Mouse (Mus musculus) intestine, embryonic 14.5 days (tissue): Measurements from ENCODE around the gene Rbx1. TPM values are rescaled to one million over a fixed set of nuclear protein-coding genes. Genes with fewer than 3 reads are reported as not detected.
A peak's percentile ranks its signal among the peaks of the same experiment; 100 is the strongest.
"Not testable (repeated sequence)": the region's sequence is repeated elsewhere in the genome, so short reads cannot be mapped to it uniquely, and the experiment has no call there.

ENCODE experiments used
- ATAC-seq: fragments of 200-750 bp; cut with Nextera tagmentation; replicated peaks from 2 replicates; pipeline ENCODE4 v1.8.0; 2017; ENCODE audit warnings: low read depth, moderate number of reproducible peaks, moderate TSS enrichment, moderate library complexity; ENCODE audit not compliant: low FRiP score, low TSS enrichment
- DNase-seq: peaks from one replicate; pipeline ENCODE4 v3.0.0-alpha.2; 2018; ENCODE audit warnings: low spot score
- H3K27ac ChIP-seq: fragments of 300-500 bp; sonication (generic); 2 replicates; pipeline ENCODE4 v1.5.1; 2014; ENCODE audit warnings: low read depth, mild to moderate bottlenecking, control low read depth
- H3K27me3 ChIP-seq: fragments of 300-500 bp; sonication (generic); replicated peaks from 2 replicates; pipeline ENCODE4 v1.6.1; 2014; ENCODE audit warnings: low read length, control low read depth; ENCODE audit not compliant: control insufficient read depth, insufficient read depth
- H3K36me3 ChIP-seq: fragments of 300-500 bp; sonication (generic); 2 replicates; pipeline ENCODE4 v1.6.1; 2014; ENCODE audit warnings: low read length, control low read depth; ENCODE audit not compliant: control insufficient read depth, insufficient read depth
- H3K4me1 ChIP-seq: fragments of 300-500 bp; sonication (generic); replicated peaks from 2 replicates; pipeline ENCODE4 v1.6.1; 2014; ENCODE audit warnings: low read length, control low read depth, mixed read lengths; ENCODE audit not compliant: control insufficient read depth, insufficient read depth
- H3K4me2 ChIP-seq: fragments of 300-500 bp; sonication (generic); 2 replicates; pipeline ENCODE4 v1.6.1; 2014; ENCODE audit warnings: low read length
- H3K4me3 ChIP-seq: fragments of 300-500 bp; sonication (generic); 2 replicates; pipeline ENCODE4 v1.5.1; 2014; ENCODE audit warnings: low read depth, low read length, control low read depth, mixed read lengths
- H3K9ac ChIP-seq: fragments of 300-500 bp; sonication (generic); 2 replicates; pipeline ENCODE4 v1.6.1; 2014; ENCODE audit warnings: mild to moderate bottlenecking, low read length
- H3K9me3 ChIP-seq: fragments of 300-500 bp; sonication (generic); 2 replicates; pipeline ENCODE4 v1.6.1; 2016; ENCODE audit warnings: low read length, control low read depth; ENCODE audit not compliant: control insufficient read depth
- WGBS: fragments of 180-500 bp; shearing (Covaris S2); extraction: QIAGEN DNeasy Blood & Tissue Kit; methylation state at CpG from one replicate; pipeline ENCODE4 v1.1.7; 2014; 5-methylcytosine and 5-hydroxymethylcytosine counted together
- polyA plus RNA-seq: library from polyadenylated mRNA; unstranded; fragments of >200 nt; fragmentation: Nextera tagmentation; extraction: Ambion mirVana; gene quantifications from 2 replicates; pipeline ENCODE4 v1.2.1, GENCODE M21; 2014

The Rbx1 gene
- polyA plus RNA-seq, result 514 and 518 TPM in 2 replicates

DNA sequence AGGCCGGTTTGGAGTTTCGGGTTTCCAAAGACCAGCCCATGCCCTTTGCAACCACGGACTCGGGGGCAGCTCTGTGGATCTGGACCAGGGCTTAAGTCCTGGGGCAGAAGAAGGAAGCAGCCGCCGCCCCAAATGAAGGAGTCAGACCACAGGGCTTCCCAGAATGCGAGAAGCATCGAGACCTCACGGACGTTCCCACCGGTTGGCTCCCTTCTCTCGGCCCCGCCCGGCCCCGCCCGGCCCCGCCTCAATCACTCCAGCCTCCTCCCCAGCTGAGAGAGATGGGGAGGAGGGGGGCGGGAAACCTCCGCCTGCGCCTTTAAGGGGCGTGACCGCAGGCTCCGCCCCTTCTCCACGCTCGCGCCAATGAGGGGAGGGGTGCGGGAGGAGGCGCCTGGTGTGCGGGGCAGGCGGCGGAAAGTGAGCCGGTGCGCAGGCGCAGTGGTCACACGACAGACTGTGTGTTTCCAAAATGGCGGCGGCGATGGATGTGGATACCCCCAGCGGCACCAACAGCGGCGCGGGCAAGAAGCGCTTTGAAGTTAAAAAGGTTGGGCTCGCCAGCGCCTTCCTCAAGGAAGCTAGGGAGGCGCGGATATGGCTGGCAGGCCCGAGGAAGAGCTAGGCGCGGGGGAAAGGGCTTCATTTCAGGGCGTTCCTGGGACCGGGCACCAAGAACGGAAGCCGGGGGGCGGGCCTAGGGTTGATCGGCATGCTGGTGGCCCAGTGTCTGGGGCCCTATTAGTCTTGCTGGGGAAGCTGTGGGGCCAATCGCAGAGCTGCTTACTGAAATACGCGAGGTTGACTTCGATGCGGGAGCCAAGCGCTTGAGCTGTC is at the start of gene Rbx1:
Gene Rbx1, plus strand, starts transcription at position 396 of the 837 bp plus-strand sequence.
- ATAC-seq, result peak; percentile 99
- Histone ChIP-seq H3K4me2 (peak within 1 kb of the TSS; percentile 67), H3K9me3 (peaks cover 8% of the 10 kb centered on the region; the same call in 1 of the 2 replicates), H3K4me3 (peak within 1 kb of the TSS; percentile 77), H3K4me1 (0 out of 2 replicates have a peak, but pooled peaks cover 7% of the 10 kb centered on the region), H3K9ac (peak within 1 kb of the TSS; percentile 69), H3K27me3 (no peaks in the 10 kb centered on the region), H3K36me3 (peaks cover 24% of the 10 kb centered on the region), H3K27ac (peak within 1 kb of the TSS; percentile 85)
- peak; percentile 100 for DNase-seq
- under 1% methylated on average over 54 of the region's 62 CpGs for WGBS

GRCm38 (mm10) chr15:81416763-81417310 is 49.3 kb upstream of the Rbx1 start:
- 6% methylated on average over 22 of the region's 22 CpGs for WGBS
- ATAC-seq, result peak; percentile 94
- not testable (repeated sequence) for H3K27me3 ChIP-seq, H3K9me3 ChIP-seq, H3K36me3 ChIP-seq, H3K4me1 ChIP-seq
- peak; percentile 75 for DNase-seq
- Histone ChIP-seq H3K4me2 (peak overlapping the region; percentile 49), H3K4me3 (peak overlapping the region; percentile 26), H3K27ac (0 out of 2 replicates have a peak overlapping the region, but pooled peaks have one; percentile 16), H3K9ac (peak overlapping the region; percentile 43)

- Histone ChIP-seq H3K4me2 (no peak overlapping the region), H3K9ac (no peak overlapping the region), H3K4me1 (peaks cover 4% of the 10 kb centered on the region; the same call in 1 of the 2 replicates), H3K27me3 (no peaks in the 10 kb centered on the region), H3K36me3 (peaks cover 3% of the 10 kb centered on the region; the same call in 1 of the 2 replicates), H3K27ac (no peak overlapping the region), H3K9me3 (no peaks in the 10 kb centered on the region), H3K4me3 (no peak overlapping the region)
- WGBS, result 94% methylated on average over 4 of the region's 4 CpGs
- DNase-seq (no peak), ATAC-seq (no peak)
Measured at GRCm38 (mm10) chr15:81418065-81418464, 48.0 kb upstream of the Rbx1 start.

DNA sequence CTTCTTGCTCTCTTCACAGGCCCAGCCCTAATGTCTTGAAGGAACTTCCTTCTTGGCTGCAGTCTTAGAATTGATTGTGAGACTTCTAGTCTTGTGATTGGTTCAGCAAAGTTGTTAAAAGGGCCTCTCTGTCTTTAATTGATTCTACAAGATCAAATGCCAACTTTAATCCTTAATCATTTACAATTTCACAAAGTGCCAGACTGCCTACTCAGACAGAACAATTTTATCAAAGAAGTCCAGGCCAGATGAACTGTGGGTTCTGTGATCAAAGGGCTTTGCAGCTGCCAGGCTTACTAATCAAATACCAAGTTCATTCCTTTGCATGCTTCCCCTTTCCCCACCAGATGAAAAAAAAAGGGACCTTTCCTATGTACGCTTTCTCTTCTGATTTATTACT is 44.6 kb upstream of the Rbx1 start:
- Histone ChIP-seq H3K27me3 (no peaks in the 10 kb centered on the region), H3K4me3 (no peak overlapping the region), H3K36me3 (no peaks in the 10 kb centered on the region; the same call in 1 of the 2 replicates), H3K4me2 (peak overlapping the region; percentile 9; the same call in 1 of the 2 replicates), H3K4me1 (peaks cover 4% of the 10 kb centered on the region; the same call in 1 of the 2 replicates), H3K9ac (no peak overlapping the region), H3K27ac (peak overlapping the region; percentile 12; the same call in 1 of the 2 replicates), H3K9me3 (no peaks in the 10 kb centered on the region)
- 33% methylated on average over 1 of the region's 1 CpGs for WGBS
- DNase-seq (no peak), ATAC-seq (no peak)

GRCm38 (mm10) chr15:81422156-81422681 is 43.9 kb upstream of the Rbx1 start:
- H3K9me3 ChIP-seq, result no peaks in the 10 kb centered on the region
- no peak overlapping the region for H3K9ac ChIP-seq
- no peaks in the 10 kb centered on the region for H3K27me3 ChIP-seq
- no peak for ATAC-seq
- H3K4me2 ChIP-seq, result peak overlapping the region; percentile 11; the same call in 1 of the 2 replicates
- peaks cover 2% of the 10 kb centered on the region for H3K36me3 ChIP-seq
- no peaks in the 10 kb centered on the region for H3K4me1 ChIP-seq
- H3K4me3 ChIP-seq, result no peak overlapping the region
- DNase-seq, result peak; percentile 54
- WGBS, result 52% methylated on average over 7 of the region's 7 CpGs
- peak overlapping the region; percentile 67 for H3K27ac ChIP-seq

- Histone ChIP-seq H3K27ac (no peak overlapping the region), H3K9me3 (no peaks in the 10 kb centered on the region), H3K9ac (no peak overlapping the region), H3K36me3 (peaks cover 11% of the 10 kb centered on the region), H3K4me3 (no peak overlapping the region), H3K4me1 (no peaks in the 10 kb centered on the region), H3K27me3 (no peaks in the 10 kb centered on the region), H3K4me2 (no peak overlapping the region)
- 82% methylated on average over 3 of the region's 3 CpGs for whole genome bisulfite sequencing
- DNase-seq (no peak), ATAC-seq (no peak)
Measured at GRCm38 (mm10) chr15:81425311-81425710, 40.8 kb upstream of the Rbx1 start.

GRCm38 (mm10) chr15:81427947-81428346 is 38.1 kb upstream of the Rbx1 start:
- Histone ChIP-seq H3K27me3 (no peaks in the 10 kb centered on the region), H3K27ac (no peak overlapping the region), H3K9me3 (no peaks in the 10 kb centered on the region), H3K4me3 (no peak overlapping the region), H3K4me1 (no peaks in the 10 kb centered on the region), H3K9ac (no peak overlapping the region), H3K36me3 (peaks cover 32% of the 10 kb centered on the region), H3K4me2 (no peak overlapping the region)
- DNase-seq (no peak), ATAC-seq (no peak)
- 81% methylated on average over 2 of the region's 2 CpGs for WGBS

GRCm38 (mm10) chr15:81431195-81431594 is 34.9 kb upstream of the Rbx1 start:
- H3K4me1 ChIP-seq, result no peaks in the 10 kb centered on the region
- H3K4me3 ChIP-seq, result no peak overlapping the region
- H3K4me2 ChIP-seq, result no peak overlapping the region
- WGBS, result 77% methylated on average over 1 of the region's 1 CpGs
- H3K36me3 ChIP-seq, result peaks cover 32% of the 10 kb centered on the region
- ATAC-seq (no peak), DNase-seq (no peak)
- no peak overlapping the region for H3K27ac ChIP-seq
- no peaks in the 10 kb centered on the region for H3K9me3 ChIP-seq
- no peak overlapping the region for H3K9ac ChIP-seq
- no peaks in the 10 kb centered on the region for H3K27me3 ChIP-seq
